Mouse (Mus musculus) gastrocnemius, adult 18-20 months (tissue): ENCODE measurements around the gene Dhx37. TPM values are rescaled to one million over a fixed set of nuclear protein-coding genes. Genes with fewer than 3 reads are reported as not detected.

Source experiments
- DNase-seq: peaks from one replicate; pipeline ENCODE4 v3.0.0; 2021; ENCODE audit warnings: low spot score
- microRNA-seq: library from miRNA; unstranded; fragments of <30 nt; microRNA quantifications from one replicate; pipeline ENCODE4 v1.2.0, GENCODE M21; 2021
- total RNA-seq, 2 experiments: library from RNA; stranded (reverse); gene quantifications; 2 replicates each; pipeline ENCODE4 v1.2.3; 2021

The Dhx37 gene
- total RNA-seq, 2 experiments from 2014 or later, result 4.5 to 5.1 TPM

DNA sequence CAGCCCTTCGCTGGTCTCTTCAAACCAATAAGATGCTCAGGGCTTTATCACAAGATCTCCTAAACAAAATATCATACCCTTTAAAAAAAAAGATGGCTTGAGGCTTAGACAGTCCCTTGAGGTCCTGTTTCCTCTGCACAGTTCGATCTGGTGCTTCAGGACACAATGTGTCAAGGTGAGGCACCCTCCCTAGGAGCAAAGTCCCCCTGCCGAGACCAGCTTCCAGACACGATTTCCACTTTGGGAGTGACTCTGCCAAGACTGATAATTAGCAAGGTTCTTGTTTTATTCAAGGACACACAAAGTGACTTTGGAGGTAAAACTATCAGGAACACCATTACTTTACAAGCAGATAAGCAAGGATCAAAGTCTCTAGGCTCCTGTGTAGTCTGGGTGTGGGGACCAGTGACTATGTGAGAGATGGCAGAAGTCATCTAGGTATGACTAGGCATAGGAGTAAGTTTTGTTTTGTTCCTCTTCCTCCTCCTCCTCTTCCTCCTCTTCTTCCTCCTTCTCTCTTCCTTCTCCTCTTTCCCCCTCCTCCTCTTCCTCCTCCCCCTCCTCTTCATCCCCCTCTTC lies 69.0 kb downstream of the Dhx37 start:
- no peak for DNase-seq

- DNase-seq, result no peak
These were observed 70.0 kb downstream of the Dhx37 start for GRCm38 (mm10) chr5:125363894-125364293.

Small RNA genes lying within 50 kb of the gene (microRNA-seq; reads per million reads assigned to microRNA genes)
- gene Gm27551, result not detected

Other genes with a start within 250 kb of the Dhx37 start
- gene Scarb1, start 93.0 kb downstream of the Dhx37 start, total RNA-seq, result 10 to 100 TPM; 10.0 to 11.0 TPM
- under 1 TPM in 1 of 2 experiments, not detected in 1; 0.24 TPM for gene Gm10382, start 44.8 kb downstream of the Dhx37 start, total RNA-seq
- gene Ubc, start 43.9 kb downstream of the Dhx37 start, total RNA-seq, result 1,000 to 10,000 TPM; 1,764 to 2,031 TPM
- gene Bri3bp, start 7.4 kb upstream of the Dhx37 start, total RNA-seq, result 1 to 10 TPM; 2.6 to 3.2 TPM
- 1 to 10 TPM; 2.4 to 5.0 TPM for gene Aacs, start 41.7 kb upstream of the Dhx37 start, total RNA-seq
- gene Tmem132b, start 97.7 kb upstream of the Dhx37 start, total RNA-seq, result 1 to 10 TPM; 1.7 to 5.7 TPM